24 mouse cellular contexts compared by ENCODE assay signal in genomic region chr1:182787030-182787429, GRCm38 (mm10). TPM values are rescaled to one million over a fixed set of nuclear protein-coding genes. Genes with fewer than 3 reads are reported as not detected.
DNase-seq lines count a peak whose midpoint lies in the region; ATAC-seq and TF ChIP-seq lines count a peak whose summit lies in the region.
"Had no signal": no experiment of that assay in that cellular context is flagged by ENCODE, and none has a peak within 500 bp of the region (broad histone marks: within the 10 kb centered on the region; RNA-seq: fewer than 3 reads in every experiment).

No protein-coding gene starts in this region.

- H3K27me3 ChIP-seq in testis, adult 2 months (ENCODE audit: control insufficient read depth, insufficient read depth, low read length): no peaks in the 10 kb centered on the region
- H3K27me3 ChIP-seq in stomach, postnatal 0 days (ENCODE audit: control insufficient read depth, insufficient read depth, low read length): no peaks in the 10 kb centered on the region
- H3K27me3 ChIP-seq: liver, embryonic 12.5 days had no signal

- no peak for TF ChIP-seq EP300 in stomach, postnatal 0 days (optimal IDR thresholded peaks at IDR 0.05)

- WGBS in stomach, postnatal 0 days: 53% methylated on average over 7 of the region's 7 CpGs

- DNase-seq in left cerebral cortex, adult 2 months (ENCODE audit: extremely low spot score in 1 of 2, low spot score in 2 of 2): no peak
- no peak for DNase-seq in left cerebral cortex, postnatal 4 days
- DNase-seq in testis, postnatal 10 days (ENCODE audit: low spot score): no peak
- DNase-seq in NIH3T3 (ENCODE audit: low read depth): peak; percentile 16
- no peak for DNase-seq in stomach, postnatal 0 days (ENCODE audit: low spot score)
- DNase-seq in urinary bladder, adult 2 months (ENCODE audit: low spot score): no peak
- DNase-seq: adrenal gland, postnatal 25 days; cerebellum, adult 8-10 months; forebrain, postnatal 0 days; lung, postnatal 14 days; right cerebral cortex, postnatal 25 days; thymus, postnatal 14 days had no signal

- H3K4me1 ChIP-seq in testis, adult 2 months (ENCODE audit: control insufficient read depth, insufficient read depth, low read length): no peaks in the 10 kb centered on the region; the same call in 1 of the 2 replicates
- H3K4me1 ChIP-seq in stomach, postnatal 0 days (replicated peaks; ENCODE audit: control insufficient read depth, insufficient read depth): no peaks in the 10 kb centered on the region

- TF ChIP-seq CTCF in left cerebral cortex, adult 2 months (IDR thresholded peaks at IDR 0.05): peak; percentile 27
- TF ChIP-seq CTCF in testis, adult 2 months (IDR thresholded peaks at IDR 0.05; ENCODE audit: control insufficient read depth, insufficient read depth, insufficient replicate concordance, low read depth, low read length): peak; percentile 23; the same call in 1 of the 2 replicates
- TF ChIP-seq CTCF in stomach, postnatal 0 days (IDR thresholded peaks at IDR 0.05; ENCODE audit: low read depth): peak; percentile 44

- no peak overlapping the region for H3K9ac ChIP-seq in stomach, postnatal 0 days (ENCODE audit: low read length)
- H3K9ac ChIP-seq: forebrain, postnatal 0 days; liver, embryonic 12.5 days had no signal

- intact Hi-C loops in left cerebral cortex, adult 2 months (cut with DNase I): no loop called here
- intact Hi-C loops in left cerebral cortex, postnatal 4 days (cut with DNase I): no loop called here

- TF ChIP-seq POLR2A in testis, adult 2 months (IDR thresholded peaks at IDR 0.05; ENCODE audit: control insufficient read depth, low read depth, low read length): no peak

- no peaks in the 10 kb centered on the region for H3K9me3 ChIP-seq in stomach, postnatal 0 days (ENCODE audit: control insufficient read depth, low read length)
- H3K9me3 ChIP-seq: forebrain, embryonic 10.5 days; heart, embryonic 10.5 days; limb, embryonic 10.5 days; liver, embryonic 12.5 days; megakaryocyte, embryonic 14.5 days had no signal

- ATAC-seq in stomach, postnatal 0 days (ENCODE audit: low FRiP score, low TSS enrichment): no peak
- ATAC-seq: forebrain, postnatal 0 days; inflammation-experienced regulatory T-cells, adult 6 months; liver, embryonic 12.5 days had no signal

- H3K4me3 ChIP-seq in left cerebral cortex, adult 2 months: no peak overlapping the region
- H3K4me3 ChIP-seq in testis, adult 2 months (ENCODE audit: control insufficient read depth, low read depth, low read length): no peak overlapping the region
- no peak overlapping the region for H3K4me3 ChIP-seq in stomach, postnatal 0 days (ENCODE audit: low read depth, low read length)
- H3K4me3 ChIP-seq: forebrain, embryonic 10.5 days; heart, embryonic 10.5 days; limb, embryonic 10.5 days; liver, embryonic 12.5 days; megakaryocyte, embryonic 14.5 days had no signal

- H3K27ac ChIP-seq in left cerebral cortex, adult 2 months: no peak overlapping the region
- no peak overlapping the region for H3K27ac ChIP-seq in testis, adult 2 months (ENCODE audit: control insufficient read depth, insufficient read depth, low read depth, low read length)
- H3K27ac ChIP-seq in stomach, postnatal 0 days (replicated peaks): no peak overlapping the region
- H3K27ac ChIP-seq: forebrain, embryonic 10.5 days; heart, embryonic 10.5 days; limb, embryonic 10.5 days; liver, embryonic 12.5 days had no signal

- H3K36me3 ChIP-seq in testis, adult 2 months (ENCODE audit: control insufficient read depth, insufficient read depth, low read length): no peaks in the 10 kb centered on the region
- H3K36me3 ChIP-seq in stomach, postnatal 0 days (ENCODE audit: control insufficient read depth, insufficient read depth, low read length): no peaks in the 10 kb centered on the region
- H3K36me3 ChIP-seq: forebrain, embryonic 10.5 days; heart, embryonic 10.5 days; limb, embryonic 10.5 days; liver, embryonic 12.5 days had no signal

- H3K4me2 ChIP-seq in stomach, postnatal 0 days (replicated peaks; ENCODE audit: low read depth): no peak overlapping the region
- H3K4me2 ChIP-seq: liver, embryonic 12.5 days had no signal

RNA-seq across cellular contexts. Expression of gene Susd4, which starts 23.4 kb away (rescaled TPM):
- 100 to 1,000 TPM; 105 to 111 TPM for total RNA-seq in left cerebral cortex, adult 2 months (2021)
- 10 to 100 TPM; 40.2 to 49.1 TPM for total RNA-seq in left cerebral cortex, postnatal 4 days (2021)
- polyA plus RNA-seq in testis, adult 2 months (2012; rRNA removed): 1.1 and 1.2 TPM in 2 replicates
- polyA plus RNA-seq in stomach, postnatal 0 days (2015; fragmentation: Nextera tagmentation; extraction: Ambion mirVana): 8.2 and 9.8 TPM in 2 replicates
- 9.2 and 9.8 TPM in 2 replicates for polyA plus RNA-seq in urinary bladder, adult 2 months (2012; rRNA removed)

RNA-seq across cellular contexts. Expression of gene Ccdc185, which starts 38.0 kb away (rescaled TPM):
- total RNA-seq in left cerebral cortex, adult 2 months (2021): under 1 TPM in 1 of 2 experiments, not detected in 1; 0.21 TPM
- not detected for total RNA-seq in left cerebral cortex, postnatal 4 days (2021)
- 206 and 220 TPM in 2 replicates for polyA plus RNA-seq in testis, adult 2 months (2012; rRNA removed)
- not detected in 2 replicates for polyA plus RNA-seq in stomach, postnatal 0 days (2015; fragmentation: Nextera tagmentation; extraction: Ambion mirVana)
- polyA plus RNA-seq in urinary bladder, adult 2 months (2012; rRNA removed): not detected in 2 replicates
- total RNA-seq: adrenal gland, postnatal 25 days; forebrain, postnatal 0 days had no signal
- polyA plus RNA-seq: forebrain, embryonic 10.5 days; forebrain, postnatal 0 days; heart, postnatal 0 days; hindbrain, embryonic 11.5 days; inflammation-experienced regulatory T-cells, adult 6 months; kidney, embryonic 14.5 days; limb, embryonic 10.5 days; liver, embryonic 12.5 days; spleen, adult 2 months; stomach, embryonic 14.5 days had no signal

Comparison
In these comparisons a context has a peak if more than half of its experiments do, and no peak if none do; other contexts are left out.
1. RNA of gene Ccdc185, which starts 38.0 kb away (polyA plus RNA-seq): 206 to 220 TPM in testis, adult 2 months; not detected in stomach, postnatal 0 days and not detected in urinary bladder, adult 2 months; every median in the first group is over 100 times any median in the second.
2. Peak in every context shown above with its lines, with median percentiles within 50 percentile points of each other: CTCF ChIP-seq.